Mouse (Mus musculus): ENCODE results near the gene Rp9. TPM values are rescaled to one million over a fixed set of nuclear protein-coding genes. Genes with fewer than 3 reads are reported as not detected.
A peak's percentile ranks its signal among the peaks of the same experiment; 100 is the strongest.

Gene Rp9
- polyA plus RNA-seq, 1 experiment, result 91.6 TPM

DNA sequence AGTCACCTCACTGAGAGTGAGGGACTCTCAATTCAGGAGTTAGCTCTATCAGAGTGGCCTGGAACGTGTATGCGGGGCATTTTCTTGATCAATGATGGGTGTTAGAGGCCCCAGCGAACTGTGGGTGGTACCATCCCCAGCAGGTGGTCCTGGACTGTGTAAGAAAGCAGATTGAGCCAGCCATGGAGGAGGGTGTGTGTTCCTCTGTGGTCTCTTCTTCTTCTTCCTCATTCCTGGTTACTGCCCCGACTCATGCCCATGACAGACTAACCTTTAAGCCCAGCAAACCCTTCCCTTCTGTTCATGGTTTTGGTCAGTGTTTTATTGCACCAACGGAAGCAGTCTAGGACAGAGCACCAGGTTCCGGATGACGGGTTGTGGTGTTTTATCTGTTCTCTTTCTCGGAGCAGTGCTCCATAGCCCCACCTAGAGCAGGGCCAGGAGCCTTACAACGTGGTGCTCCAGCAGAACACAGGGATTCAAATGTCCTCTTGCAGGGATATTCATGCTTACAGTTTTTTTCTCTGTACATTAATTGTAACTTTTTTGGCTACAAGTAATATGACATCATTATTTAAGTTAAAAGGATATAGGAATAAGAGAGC, 24.8 kb upstream of the Rp9 start:
- TF ChIP-seq CTCF (IDR thresholded peaks at IDR 0.05; ENCODE audit: borderline replicate concordance, insufficient read depth, low read depth, low read length), result peak; percentile 21; the same call in 1 of the 2 replicates
- no peak for TF ChIP-seq POLR2A (IDR thresholded peaks at IDR 0.05; ENCODE audit: borderline replicate concordance, insufficient read depth, low read length)
- Histone ChIP-seq H3K27me3 (ENCODE audit: control insufficient read depth, insufficient read depth, low read length) (no peaks in the 10 kb centered on the region), H3K4me3 (replicated peaks; ENCODE audit: insufficient read depth, low read depth, low read length) (no peak overlapping the region), H3K4me1 (ENCODE audit: control insufficient read depth, insufficient read depth, low read length) (no peaks in the 10 kb centered on the region), H3K27ac (ENCODE audit: insufficient read depth, low read length) (no peak overlapping the region)
- DNase-seq, result no peak
- 84% methylated on average over 9 of the region's 9 CpGs for WGBS

DNA sequence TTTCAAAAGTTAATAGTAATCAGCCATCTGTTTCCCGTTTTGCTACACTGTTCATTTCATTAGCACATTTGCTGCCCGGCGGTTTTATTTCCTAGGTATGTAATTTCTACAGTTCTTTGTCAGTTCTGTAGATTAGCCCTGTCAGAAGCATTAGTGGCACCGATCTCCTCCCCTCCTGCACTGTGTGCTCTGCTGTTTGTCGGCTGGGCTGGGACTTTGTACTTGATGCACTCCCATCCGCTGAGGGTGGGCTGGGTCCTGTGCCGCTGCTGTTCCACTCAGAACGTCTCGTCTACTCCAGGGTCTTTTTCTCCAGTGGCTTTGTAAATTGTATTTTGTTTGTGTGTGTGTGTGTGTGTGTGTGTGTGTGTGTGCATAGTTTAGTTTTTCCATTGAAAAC, 19.4 kb upstream of the Rp9 start:
- WGBS, result 73% methylated on average over 9 of the region's 9 CpGs
- Histone ChIP-seq H3K27me3 (ENCODE audit: control insufficient read depth, insufficient read depth, low read length) (no peaks in the 10 kb centered on the region), H3K4me3 (replicated peaks; ENCODE audit: insufficient read depth, low read depth, low read length) (no peak overlapping the region), H3K27ac (ENCODE audit: insufficient read depth, low read length) (no peak overlapping the region), H3K4me1 (ENCODE audit: control insufficient read depth, insufficient read depth, low read length) (no peaks in the 10 kb centered on the region)
- TF ChIP-seq CTCF (IDR thresholded peaks at IDR 0.05; ENCODE audit: borderline replicate concordance, insufficient read depth, low read depth, low read length) (no peak), POLR2A (IDR thresholded peaks at IDR 0.05; ENCODE audit: borderline replicate concordance, insufficient read depth, low read length) (no peak)
- DNase-seq, result no peak

DNA sequence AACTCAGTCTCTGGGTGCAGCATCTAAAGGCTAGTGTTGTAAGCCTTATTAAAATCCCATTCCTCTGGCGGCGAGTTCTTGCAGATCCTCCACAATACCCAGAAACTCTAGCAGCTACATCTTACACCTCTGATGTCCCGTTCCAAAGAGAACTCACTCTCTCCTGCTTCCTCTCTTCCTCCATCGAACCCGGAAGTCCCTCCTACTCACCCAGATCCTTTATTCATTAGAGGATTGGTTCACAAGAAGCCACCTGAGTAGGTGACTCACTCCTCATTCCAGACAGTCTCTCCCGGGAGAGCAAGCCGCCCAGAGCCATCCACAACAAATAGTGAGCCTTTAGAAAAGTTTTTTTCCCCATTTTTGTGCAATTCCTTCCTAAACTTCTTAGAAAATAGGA, 16.7 kb upstream of the Rp9 start:
- TF ChIP-seq POLR2A (IDR thresholded peaks at IDR 0.05; ENCODE audit: borderline replicate concordance, insufficient read depth, low read length), result no peak
- no peak for TF ChIP-seq CTCF (IDR thresholded peaks at IDR 0.05; ENCODE audit: borderline replicate concordance, insufficient read depth, low read depth, low read length)
- H3K4me1 ChIP-seq (ENCODE audit: control insufficient read depth, insufficient read depth, low read length), result no peaks in the 10 kb centered on the region
- H3K27ac ChIP-seq (ENCODE audit: insufficient read depth, low read length), result no peak overlapping the region
- no peaks in the 10 kb centered on the region for H3K27me3 ChIP-seq (ENCODE audit: control insufficient read depth, insufficient read depth, low read length)
- H3K4me3 ChIP-seq (replicated peaks; ENCODE audit: insufficient read depth, low read depth, low read length), result no peak overlapping the region
- no peak for DNase-seq
- 94% methylated on average over 7 of the region's 7 CpGs for WGBS

DNA sequence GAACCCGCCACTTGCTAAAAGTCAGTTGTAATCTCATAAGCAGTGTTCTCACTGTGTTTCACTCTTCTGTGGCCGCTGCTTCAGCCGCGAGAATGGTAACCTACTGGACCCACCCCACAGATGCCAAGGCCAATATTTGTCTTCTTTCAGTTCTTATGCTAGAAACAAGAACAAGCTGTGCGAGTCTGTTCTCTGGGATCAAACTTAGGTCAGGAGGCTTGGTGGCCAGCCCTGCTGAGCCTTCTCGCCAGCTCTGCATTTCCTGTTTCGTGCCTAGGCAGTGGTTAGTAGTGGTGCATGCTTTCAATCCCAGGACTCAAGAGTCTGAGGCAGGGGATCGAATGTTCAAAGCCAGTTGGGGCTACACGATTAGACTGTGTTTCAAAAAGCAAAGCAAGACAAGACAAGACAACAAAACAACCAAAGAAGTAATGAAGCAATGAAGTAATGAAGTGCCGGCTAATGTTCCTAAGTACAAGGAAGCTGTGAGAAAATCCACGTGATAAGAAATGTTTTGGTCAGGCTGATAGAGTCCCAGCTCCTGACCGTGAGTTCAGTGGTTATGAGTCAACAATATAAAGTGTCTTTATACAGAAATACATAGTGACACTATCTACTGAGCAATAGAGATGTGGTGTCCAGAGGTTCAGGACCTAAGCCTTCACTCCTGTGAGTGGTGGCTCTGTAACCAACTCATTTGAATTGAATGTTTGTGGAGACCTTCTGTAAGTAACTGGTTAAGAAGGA, 15.2 kb upstream of the Rp9 start:
- no peak for DNase-seq
- H3K27me3 ChIP-seq (ENCODE audit: control insufficient read depth, insufficient read depth, low read length), result no peaks in the 10 kb centered on the region
- H3K4me1 ChIP-seq (ENCODE audit: control insufficient read depth, insufficient read depth, low read length), result no peaks in the 10 kb centered on the region
- WGBS, result 93% methylated on average over 12 of the region's 12 CpGs
- no peak for TF ChIP-seq POLR2A (IDR thresholded peaks at IDR 0.05; ENCODE audit: borderline replicate concordance, insufficient read depth, low read length)
- TF ChIP-seq CTCF (IDR thresholded peaks at IDR 0.05; ENCODE audit: borderline replicate concordance, insufficient read depth, low read depth, low read length), result no peak
- H3K4me3 ChIP-seq (replicated peaks; ENCODE audit: insufficient read depth, low read depth, low read length), result no peak overlapping the region
- H3K27ac ChIP-seq (ENCODE audit: insufficient read depth, low read length), result no peak overlapping the region

DNA sequence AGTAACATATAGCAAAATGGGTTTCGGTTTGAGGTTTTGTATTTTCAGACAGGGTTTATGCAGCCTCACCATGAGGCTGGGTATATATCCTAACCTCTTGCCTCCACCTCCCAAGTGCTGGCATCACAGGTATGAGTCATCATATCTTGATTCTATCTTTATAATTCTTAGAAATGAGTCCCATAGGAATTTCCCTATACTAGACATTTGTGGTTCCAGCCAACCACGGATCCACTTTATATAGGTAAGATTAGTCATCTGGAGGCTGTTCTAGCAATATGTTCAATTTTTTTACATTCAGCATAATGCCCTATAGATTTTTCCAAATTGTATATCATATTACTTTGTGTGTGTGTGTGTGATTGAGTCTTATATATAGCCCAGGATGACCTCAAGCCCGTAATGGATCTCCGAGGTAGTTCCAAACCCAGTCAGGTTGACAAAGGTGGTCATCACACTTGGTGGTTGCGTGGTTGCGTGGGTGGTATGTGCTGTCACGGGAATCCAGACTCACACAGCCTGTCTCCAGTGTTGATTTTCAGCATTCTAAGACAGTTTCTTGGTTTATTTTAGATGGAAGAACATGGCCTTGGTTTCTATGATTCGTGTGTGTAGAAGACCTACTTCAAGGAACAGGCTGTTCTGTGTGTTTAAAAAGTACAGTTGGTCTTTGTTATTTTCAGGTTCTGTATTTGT, 14.5 kb upstream of the Rp9 start:
- WGBS, result 97% methylated on average over 8 of the region's 8 CpGs
- Histone ChIP-seq H3K27me3 (ENCODE audit: control insufficient read depth, insufficient read depth, low read length) (no peaks in the 10 kb centered on the region), H3K4me1 (ENCODE audit: control insufficient read depth, insufficient read depth, low read length) (no peaks in the 10 kb centered on the region), H3K27ac (ENCODE audit: insufficient read depth, low read length) (no peak overlapping the region), H3K4me3 (replicated peaks; ENCODE audit: insufficient read depth, low read depth, low read length) (no peak overlapping the region)
- TF ChIP-seq POLR2A (IDR thresholded peaks at IDR 0.05; ENCODE audit: borderline replicate concordance, insufficient read depth, low read length) (no peak), CTCF (IDR thresholded peaks at IDR 0.05; ENCODE audit: borderline replicate concordance, insufficient read depth, low read depth, low read length) (no peak)
- DNase-seq, result no peak

DNA sequence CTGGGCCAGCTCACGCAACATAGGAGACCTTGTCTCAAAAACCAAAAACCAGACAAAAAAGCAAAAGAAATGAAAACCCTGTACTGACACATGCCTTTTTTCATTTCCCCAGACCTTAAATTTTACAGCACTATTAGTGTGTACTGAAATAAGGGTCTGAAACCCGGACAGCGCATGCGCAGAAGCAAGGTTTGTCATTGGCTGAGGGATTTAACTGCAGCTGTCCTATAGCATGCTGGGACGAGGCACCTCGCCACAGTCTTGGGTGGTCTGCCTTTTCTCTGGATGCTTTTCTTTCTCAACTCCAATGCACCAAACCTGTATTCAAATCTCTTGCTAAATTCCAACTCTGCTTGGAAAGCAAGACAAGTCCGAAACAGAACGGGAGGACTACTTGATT, 9.4 kb upstream of the Rp9 start:
- WGBS, result 96% methylated on average over 8 of the region's 8 CpGs
- Histone ChIP-seq H3K27me3 (ENCODE audit: control insufficient read depth, insufficient read depth, low read length) (no peaks in the 10 kb centered on the region), H3K4me3 (replicated peaks; ENCODE audit: insufficient read depth, low read depth, low read length) (no peak overlapping the region), H3K27ac (ENCODE audit: insufficient read depth, low read length) (no peak overlapping the region), H3K4me1 (ENCODE audit: control insufficient read depth, insufficient read depth, low read length) (no peaks in the 10 kb centered on the region; the same call in 1 of the 2 replicates)
- DNase-seq, result no peak
- TF ChIP-seq CTCF (IDR thresholded peaks at IDR 0.05; ENCODE audit: borderline replicate concordance, insufficient read depth, low read depth, low read length) (no peak), POLR2A (IDR thresholded peaks at IDR 0.05; ENCODE audit: borderline replicate concordance, insufficient read depth, low read length) (no peak)

DNA sequence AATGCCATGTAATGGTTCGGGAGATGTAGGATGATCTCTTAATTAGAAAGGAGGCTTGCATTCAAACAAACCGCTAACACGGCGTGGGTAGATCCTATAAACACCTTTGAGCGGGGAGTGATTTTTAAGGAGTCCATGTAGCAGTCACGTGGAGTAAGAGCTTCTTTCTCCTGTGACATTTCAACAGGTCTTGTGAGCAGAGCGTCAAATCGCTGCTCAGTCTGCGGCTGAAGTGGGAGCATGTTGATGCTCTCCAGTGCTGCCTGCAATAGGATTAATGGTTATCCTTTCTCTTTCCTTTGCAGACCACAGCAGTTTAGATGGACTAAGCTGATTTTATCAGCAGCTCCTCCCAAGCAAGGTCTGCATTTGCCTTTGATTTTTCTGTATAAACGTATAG, 6.7 kb upstream of the Rp9 start:
- H3K4me3 ChIP-seq (replicated peaks; ENCODE audit: insufficient read depth, low read depth, low read length), result peak overlapping the region; percentile 85
- no peak overlapping the region for H3K27ac ChIP-seq (ENCODE audit: insufficient read depth, low read length)
- no peak for TF ChIP-seq POLR2A (IDR thresholded peaks at IDR 0.05; ENCODE audit: borderline replicate concordance, insufficient read depth, low read length)
- no peak for TF ChIP-seq CTCF (IDR thresholded peaks at IDR 0.05; ENCODE audit: borderline replicate concordance, insufficient read depth, low read depth, low read length)
- no peaks in the 10 kb centered on the region; the same call in 1 of the 2 replicates for H3K4me1 ChIP-seq (ENCODE audit: control insufficient read depth, insufficient read depth, low read length)
- no peaks in the 10 kb centered on the region for H3K27me3 ChIP-seq (ENCODE audit: control insufficient read depth, insufficient read depth, low read length)
- WGBS, result 3% methylated on average over 10 of the region's 10 CpGs
- peak in 1 of 2 experiments; percentile 21 for DNase-seq

Measured in cerebellum, adult 2 months (tissue).